Mouse (Mus musculus): ENCODE data around the gene Efnb2.

Gene Efnb2

GRCm38 (mm10) chr8:8661103-8661758, at the start of gene Efnb2:
Gene Efnb2, minus strand, starts transcription at chr8:8661242.
- Histone ChIP-seq H3K27me3 (ENCODE audit: control insufficient read depth, insufficient read depth, low read length, poor library complexity, severe bottlenecking) (no peaks in the 10 kb centered on the region), H3K36me3 (ENCODE audit: control insufficient read depth, insufficient read depth, low read length, poor library complexity, severe bottlenecking) (no peaks in the 10 kb centered on the region)
- peak; percentile 90 for DNase-seq (ENCODE audit: low read depth, low spot score)

DNA sequence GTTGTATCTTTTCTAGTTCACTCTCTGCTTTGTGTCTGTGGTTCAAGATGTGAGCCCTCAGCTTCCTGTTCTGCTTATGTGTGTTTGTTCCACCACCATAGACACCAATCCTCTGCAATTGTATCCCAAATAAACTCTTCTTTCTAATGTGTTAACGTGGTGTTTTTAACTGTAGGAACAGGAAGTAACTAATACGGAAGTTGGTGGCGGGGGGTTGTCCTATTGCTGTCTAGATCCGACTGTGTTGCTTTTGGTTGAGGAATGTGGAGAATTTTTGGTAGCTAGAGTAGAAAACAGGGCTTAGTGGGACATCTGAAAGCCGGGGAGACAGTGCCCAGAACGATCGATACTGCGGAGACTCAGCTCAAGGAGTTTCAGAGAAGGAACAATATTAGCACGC, 43.8 kb upstream of the Efnb2 start:
- Histone ChIP-seq H3K36me3 (ENCODE audit: control insufficient read depth, insufficient read depth, low read length, poor library complexity, severe bottlenecking) (no peaks in the 10 kb centered on the region), H3K27me3 (ENCODE audit: control insufficient read depth, insufficient read depth, low read length, poor library complexity, severe bottlenecking) (no peaks in the 10 kb centered on the region)
- DNase-seq (ENCODE audit: low read depth, low spot score) = no peak

DNA sequence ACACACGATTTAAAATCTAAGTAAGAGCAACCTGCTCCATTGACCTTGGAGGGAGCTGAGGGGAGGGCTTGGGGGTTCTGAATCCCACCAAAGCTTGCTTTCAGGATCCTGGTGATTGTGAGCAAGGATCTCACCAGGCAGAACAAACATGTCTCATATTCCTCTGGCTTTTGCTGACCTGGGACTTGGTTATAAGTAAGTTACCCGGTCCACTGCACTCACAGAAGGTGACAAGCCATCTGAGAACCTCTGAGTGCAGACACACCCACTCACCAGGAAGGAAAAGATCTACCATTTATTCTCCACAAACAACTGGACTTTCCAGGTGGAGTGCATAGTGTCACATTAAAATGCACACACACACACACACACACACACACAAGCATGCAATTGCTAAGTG, 42.6 kb upstream of the Efnb2 start:
- Histone ChIP-seq H3K36me3 (ENCODE audit: control insufficient read depth, insufficient read depth, low read length, poor library complexity, severe bottlenecking) (no peaks in the 10 kb centered on the region), H3K27me3 (ENCODE audit: control insufficient read depth, insufficient read depth, low read length, poor library complexity, severe bottlenecking) (no peaks in the 10 kb centered on the region)
- no peak for DNase-seq (ENCODE audit: low read depth, low spot score)

- H3K36me3 ChIP-seq (ENCODE audit: control insufficient read depth, insufficient read depth, low read length, poor library complexity, severe bottlenecking) = no peaks in the 10 kb centered on the region
- no peaks in the 10 kb centered on the region for H3K27me3 ChIP-seq (ENCODE audit: control insufficient read depth, insufficient read depth, low read length, poor library complexity, severe bottlenecking)
- DNase-seq (ENCODE audit: low read depth, low spot score) = no peak
These were observed 39.8 kb upstream of the Efnb2 start for GRCm38 (mm10) chr8:8700821-8701220.

DNA sequence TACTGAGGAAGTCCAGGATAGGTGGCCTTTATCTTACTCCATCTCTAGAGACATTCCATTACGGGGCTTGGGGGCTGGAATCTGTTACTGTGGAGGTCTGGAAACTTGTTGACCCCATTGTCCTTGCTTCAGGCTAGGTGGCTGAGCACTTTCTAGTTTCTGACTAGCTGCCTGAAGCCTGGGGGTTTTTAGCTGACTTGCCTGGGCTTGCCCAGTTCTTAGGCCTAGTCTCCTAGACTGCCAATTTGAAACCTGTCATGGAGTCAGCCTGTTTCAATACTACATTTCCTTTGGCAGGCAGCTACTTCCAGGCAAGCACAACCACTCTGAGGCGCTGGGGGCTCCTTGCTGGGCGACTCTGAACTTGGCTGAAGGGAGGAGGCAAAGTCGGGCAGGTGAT, 39.2 kb upstream of the Efnb2 start:
- H3K36me3 ChIP-seq (ENCODE audit: control insufficient read depth, insufficient read depth, low read length, poor library complexity, severe bottlenecking) = no peaks in the 10 kb centered on the region
- no peak for DNase-seq (ENCODE audit: low read depth, low spot score)
- no peaks in the 10 kb centered on the region for H3K27me3 ChIP-seq (ENCODE audit: control insufficient read depth, insufficient read depth, low read length, poor library complexity, severe bottlenecking)

DNA sequence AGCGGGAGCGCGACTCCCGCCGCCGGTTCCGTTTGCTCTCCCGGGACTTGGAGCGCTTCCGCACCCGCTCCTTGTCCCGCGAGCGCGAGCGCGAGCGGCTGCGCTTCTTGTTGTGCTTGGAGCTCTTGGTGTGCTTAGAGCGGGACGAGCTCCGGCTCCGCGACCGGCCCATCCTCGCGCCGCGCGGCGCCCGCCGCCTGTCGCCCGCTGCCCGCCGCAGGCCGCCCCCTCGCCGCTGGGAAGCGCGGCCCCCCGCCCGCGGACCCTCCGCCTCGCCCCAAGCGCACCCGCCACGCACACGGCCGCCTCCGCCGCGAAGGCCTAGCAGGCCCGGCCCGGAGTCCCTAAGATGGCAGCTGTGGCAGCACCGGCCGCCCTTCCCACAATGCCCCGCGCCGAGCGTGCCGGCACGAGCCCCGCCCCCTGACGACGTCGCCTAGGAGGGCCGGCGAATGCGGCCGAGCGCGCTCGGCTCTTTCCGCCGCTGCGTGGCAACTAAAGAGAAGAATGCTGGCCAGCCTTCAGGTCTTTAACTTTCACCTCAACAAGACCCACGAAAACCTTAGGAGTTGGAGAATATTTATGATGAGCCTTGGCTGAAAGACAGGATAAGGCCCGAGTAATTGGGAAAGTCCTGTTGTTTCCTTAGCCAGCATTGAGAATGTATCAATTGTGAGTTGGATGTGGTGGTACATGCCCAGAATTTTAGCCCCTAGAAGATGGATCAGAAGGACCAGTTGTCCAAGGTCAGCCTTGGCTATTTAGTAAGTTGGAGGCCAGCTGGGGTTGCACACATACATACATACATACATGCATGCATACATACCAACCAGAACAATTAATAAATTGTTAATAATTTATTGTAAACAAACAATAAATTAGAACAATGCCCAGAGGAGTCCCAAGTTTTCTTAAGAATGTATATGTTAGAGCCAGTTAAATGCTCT, 29.4 kb upstream of the Efnb2 start, which contains the start of gene Arglu1:
Gene Arglu1 (minus strand): TSS at position 376 of the 947 bp plus-strand sequence.
- H3K27me3 ChIP-seq (ENCODE audit: control insufficient read depth, insufficient read depth, low read length, poor library complexity, severe bottlenecking) = no peaks in the 10 kb centered on the region
- no peaks in the 10 kb centered on the region for H3K36me3 ChIP-seq (ENCODE audit: control insufficient read depth, insufficient read depth, low read length, poor library complexity, severe bottlenecking)
- peak; percentile 96 for DNase-seq (ENCODE audit: low read depth, low spot score)

GRCm38 (mm10) chr8:8689454-8690145, 28.6 kb upstream of the Efnb2 start:
- no peaks in the 10 kb centered on the region for H3K27me3 ChIP-seq (ENCODE audit: control insufficient read depth, insufficient read depth, low read length, poor library complexity, severe bottlenecking)
- no peaks in the 10 kb centered on the region for H3K36me3 ChIP-seq (ENCODE audit: control insufficient read depth, insufficient read depth, low read length, poor library complexity, severe bottlenecking)
- DNase-seq (ENCODE audit: low read depth, low spot score) = peak; percentile 67

GRCm38 (mm10) chr8:8688823-8689453, 27.9 kb upstream of the Efnb2 start:
- Histone ChIP-seq H3K27me3 (ENCODE audit: control insufficient read depth, insufficient read depth, low read length, poor library complexity, severe bottlenecking) (no peaks in the 10 kb centered on the region), H3K36me3 (ENCODE audit: control insufficient read depth, insufficient read depth, low read length, poor library complexity, severe bottlenecking) (no peaks in the 10 kb centered on the region)
- peak; percentile 60 for DNase-seq (ENCODE audit: low read depth, low spot score)

GRCm38 (mm10) chr8:8685517-8685916, 24.5 kb upstream of the Efnb2 start:
- DNase-seq (ENCODE audit: low read depth, low spot score) = peak; percentile 19
- no peaks in the 10 kb centered on the region for H3K27me3 ChIP-seq (ENCODE audit: control insufficient read depth, insufficient read depth, low read length, poor library complexity, severe bottlenecking)
- peaks cover 16% of the 10 kb centered on the region; the same call in 1 of the 2 replicates for H3K36me3 ChIP-seq (ENCODE audit: control insufficient read depth, insufficient read depth, low read length, poor library complexity, severe bottlenecking)

GRCm38 (mm10) chr8:8682697-8683096, 21.7 kb upstream of the Efnb2 start:
- peaks cover 19% of the 10 kb centered on the region; the same call in 1 of the 2 replicates for H3K36me3 ChIP-seq (ENCODE audit: control insufficient read depth, insufficient read depth, low read length, poor library complexity, severe bottlenecking)
- H3K27me3 ChIP-seq (ENCODE audit: control insufficient read depth, insufficient read depth, low read length, poor library complexity, severe bottlenecking) = no peaks in the 10 kb centered on the region
- no peak for DNase-seq (ENCODE audit: low read depth, low spot score)

GRCm38 (mm10) chr8:8678236-8678635, 17.2 kb upstream of the Efnb2 start:
- no peak for DNase-seq (ENCODE audit: low read depth, low spot score)
- no peaks in the 10 kb centered on the region for H3K27me3 ChIP-seq (ENCODE audit: control insufficient read depth, insufficient read depth, low read length, poor library complexity, severe bottlenecking)
- peaks cover 18% of the 10 kb centered on the region; the same call in 1 of the 2 replicates for H3K36me3 ChIP-seq (ENCODE audit: control insufficient read depth, insufficient read depth, low read length, poor library complexity, severe bottlenecking)

- DNase-seq (ENCODE audit: low read depth, low spot score) = no peak
- no peaks in the 10 kb centered on the region for H3K27me3 ChIP-seq (ENCODE audit: control insufficient read depth, insufficient read depth, low read length, poor library complexity, severe bottlenecking)
- peaks cover 12% of the 10 kb centered on the region for H3K36me3 ChIP-seq (ENCODE audit: control insufficient read depth, insufficient read depth, low read length, poor library complexity, severe bottlenecking)
These were observed 13.8 kb upstream of the Efnb2 start for GRCm38 (mm10) chr8:8674864-8675263.

DNA sequence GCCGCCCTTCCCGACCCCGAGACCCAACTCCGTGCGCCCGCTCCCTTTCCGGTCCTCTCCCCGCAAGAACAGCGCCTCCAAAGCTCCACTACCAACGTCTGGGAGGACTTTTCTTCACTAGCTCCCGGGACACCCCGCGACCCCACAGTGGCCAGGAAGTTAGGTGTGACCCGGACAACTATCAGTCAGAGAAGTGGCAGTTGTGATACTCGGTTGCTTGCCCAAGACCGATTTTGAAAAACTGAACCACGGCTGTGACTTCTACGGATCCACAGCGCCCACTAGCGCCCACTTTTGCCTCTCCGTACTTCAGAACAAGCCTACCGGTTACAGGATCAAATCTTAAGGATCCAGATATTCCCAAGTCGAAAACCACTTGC, 707 bp upstream of the Efnb2 start:
- peak; percentile 87 for DNase-seq (ENCODE audit: low read depth, low spot score)
- peaks cover 3% of the 10 kb centered on the region; the same call in 1 of the 2 replicates for H3K36me3 ChIP-seq (ENCODE audit: control insufficient read depth, insufficient read depth, low read length, poor library complexity, severe bottlenecking)
- H3K27me3 ChIP-seq (ENCODE audit: control insufficient read depth, insufficient read depth, low read length, poor library complexity, severe bottlenecking) = no peaks in the 10 kb centered on the region

DNA sequence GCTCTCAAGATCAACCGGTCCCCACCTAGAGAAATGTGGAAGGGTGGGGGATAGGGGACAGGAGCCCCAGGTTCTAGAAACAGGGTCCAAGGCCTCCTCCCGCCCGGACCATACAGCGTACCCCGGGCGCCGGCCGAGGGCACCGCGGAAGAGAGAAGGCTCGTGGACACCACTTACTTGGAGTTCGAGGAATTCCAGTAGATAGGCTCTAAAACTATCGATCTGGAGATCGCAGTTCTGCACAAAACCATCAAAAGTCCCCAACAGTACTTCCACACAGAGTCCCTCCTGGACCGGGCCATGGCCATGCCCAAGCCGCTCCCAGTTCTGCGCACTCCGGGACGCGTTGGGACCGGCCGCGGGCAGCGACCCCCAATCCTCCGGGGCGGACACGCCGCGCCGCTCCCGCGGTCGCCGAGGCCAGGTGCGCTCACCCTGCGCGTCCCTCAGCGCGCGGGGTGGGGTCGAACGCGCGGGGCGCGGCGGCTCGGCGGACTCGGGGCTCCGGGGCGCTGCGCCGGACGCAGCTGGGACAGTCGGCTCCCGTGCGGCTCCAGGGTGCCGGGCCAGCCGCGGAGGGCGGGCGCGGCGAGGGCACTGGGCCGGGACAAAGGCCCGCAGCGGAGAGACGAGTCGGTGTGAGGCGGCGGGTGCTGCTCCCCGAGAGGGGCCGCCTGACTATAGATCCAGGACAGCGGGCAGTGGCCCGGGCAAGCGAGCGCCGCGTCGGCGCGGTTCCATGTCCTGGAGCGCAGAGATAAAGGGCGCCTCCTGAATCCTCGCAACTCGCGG, 539 bp downstream of the Efnb2 start:
- no peaks in the 10 kb centered on the region for H3K36me3 ChIP-seq (ENCODE audit: control insufficient read depth, insufficient read depth, low read length, poor library complexity, severe bottlenecking)
- H3K27me3 ChIP-seq (ENCODE audit: control insufficient read depth, insufficient read depth, low read length, poor library complexity, severe bottlenecking) = no peaks in the 10 kb centered on the region
- peak; percentile 8 for DNase-seq (ENCODE audit: low read depth, low spot score)
